Comparison of ENCODE assay signal across 8 mouse cellular contexts in genomic region chr13:81691606-81692005, GRCm38 (mm10). TPM values are rescaled to one million over a fixed set of nuclear protein-coding genes. Genes with fewer than 3 reads are reported as not detected.
DNase-seq lines count a peak whose midpoint lies in the region; ATAC-seq lines count a peak whose summit lies in the region.

No protein-coding gene starts in this region.

- peak; percentile 71 for ATAC-seq in heart, embryonic 11.5 days (replicated peaks; ENCODE audit: insufficient number of reproducible peaks, low FRiP score, low TSS enrichment)
- ATAC-seq in stomach, embryonic 16.5 days (ENCODE audit: insufficient read depth, low FRiP score) = peak; percentile 25; the same call in 1 of the 2 replicates

- no peak overlapping the region for H3K9ac ChIP-seq in heart, embryonic 11.5 days (ENCODE audit: low read depth, low read length)
- no peak overlapping the region for H3K9ac ChIP-seq in stomach, embryonic 16.5 days (ENCODE audit: low read length)

- intact Hi-C loops in left cerebral cortex, postnatal 36 days (cut with DNase I) = no loop called here
- intact Hi-C loops in left cerebral cortex, postnatal 10 days (cut with DNase I) = no loop called here
- intact Hi-C loops in left cerebral cortex, postnatal 4 days (cut with DNase I) = no loop called here

- peak overlapping the region; percentile 55 for H3K27ac ChIP-seq in heart, embryonic 11.5 days (ENCODE audit: low read depth, low read length)
- H3K27ac ChIP-seq in stomach, embryonic 16.5 days (ENCODE audit: low read length) = no peak overlapping the region

- no peak overlapping the region for H3K4me2 ChIP-seq in heart, embryonic 11.5 days
- H3K4me2 ChIP-seq in stomach, embryonic 16.5 days (ENCODE audit: low read depth, low read length) = no peak overlapping the region

- DNase-seq in left cerebral cortex, postnatal 36 days (ENCODE audit: low spot score in 2 of 2) = peak; percentile 21 to 25
- no peak for DNase-seq in left cerebral cortex, postnatal 10 days (ENCODE audit: extremely low spot score in 1 of 2, low spot score in 2 of 2)
- DNase-seq in R1 (ENCODE audit: low read depth, low spot score) = peak; percentile 85
- peak; percentile 7 to 12 for DNase-seq in layer of hippocampus, postnatal 36 days
- DNase-seq in lung, adult 18-20 months = no peak
- no peak for DNase-seq in left cerebral cortex, postnatal 4 days

- no peak overlapping the region for H3K4me3 ChIP-seq in heart, embryonic 11.5 days (ENCODE audit: low read depth, low read length)
- no peak overlapping the region for H3K4me3 ChIP-seq in stomach, embryonic 16.5 days (replicated peaks; ENCODE audit: low read length)

- WGBS in heart, embryonic 11.5 days (ENCODE audit: insufficient replicate concordance) = 42% methylated on average over 9 of the region's 9 CpGs
- 59% methylated on average over 9 of the region's 9 CpGs for whole genome bisulfite sequencing in stomach, embryonic 16.5 days

- peaks cover 9% of the 10 kb centered on the region; the same call in 1 of the 2 replicates for H3K4me1 ChIP-seq in heart, embryonic 11.5 days (ENCODE audit: control insufficient read depth, insufficient read depth, low read length)
- H3K4me1 ChIP-seq in stomach, embryonic 16.5 days (ENCODE audit: control insufficient read depth, insufficient read depth, low read length) = no peaks in the 10 kb centered on the region

- 0 out of 2 replicates have a peak, but pooled peaks cover 3% of the 10 kb centered on the region for H3K36me3 ChIP-seq in heart, embryonic 11.5 days (ENCODE audit: control insufficient read depth, insufficient read depth, low read length)
- H3K36me3 ChIP-seq in stomach, embryonic 16.5 days (ENCODE audit: control insufficient read depth, insufficient read depth, low read length) = no peaks in the 10 kb centered on the region

- no peaks in the 10 kb centered on the region for H3K27me3 ChIP-seq in heart, embryonic 11.5 days (ENCODE audit: control insufficient read depth, insufficient read depth, low read length)
- no peaks in the 10 kb centered on the region for H3K27me3 ChIP-seq in stomach, embryonic 16.5 days (ENCODE audit: control insufficient read depth, insufficient read depth, low read length)

- no peaks in the 10 kb centered on the region for H3K9me3 ChIP-seq in heart, embryonic 11.5 days (replicated peaks; ENCODE audit: control insufficient read depth, low read length)
- no peaks in the 10 kb centered on the region for H3K9me3 ChIP-seq in stomach, embryonic 16.5 days (replicated peaks; ENCODE audit: control insufficient read depth, low read length)

RNA-seq across cellular contexts. Expression of gene Polr3g, which starts 19.2 kb away (rescaled TPM):
- total RNA-seq in left cerebral cortex, postnatal 36 days (2021) = 1 to 10 TPM; 2.7 to 4.2 TPM
- total RNA-seq in left cerebral cortex, postnatal 10 days (2021) = 1 to 10 TPM; 4.3 to 4.4 TPM
- 22.5 and 26.2 TPM in 2 replicates for polyA plus RNA-seq in heart, embryonic 11.5 days (2014; fragmentation: Nextera tagmentation; extraction: Ambion mirVana)
- 1 to 10 TPM; 3.7 to 6.5 TPM for total RNA-seq in layer of hippocampus, postnatal 36 days (2021)
- polyA plus RNA-seq in stomach, embryonic 16.5 days (2015; fragmentation: Nextera tagmentation; extraction: Ambion mirVana) = 20.8 and 25.5 TPM in 2 replicates
- 1 to 10 TPM; 4.0 to 4.8 TPM for total RNA-seq in left cerebral cortex, postnatal 4 days (2021)

RNA-seq across cellular contexts. Expression of gene Mblac2, which starts 19.5 kb away (rescaled TPM):
- 10 to 100 TPM; 16.5 to 19.3 TPM for total RNA-seq in left cerebral cortex, postnatal 36 days (2021)
- total RNA-seq in left cerebral cortex, postnatal 10 days (2021) = 10 to 100 TPM; 33.1 to 35.4 TPM
- 6.1 and 6.6 TPM in 2 replicates for polyA plus RNA-seq in heart, embryonic 11.5 days (2014; fragmentation: Nextera tagmentation; extraction: Ambion mirVana)
- 10 to 100 TPM; 20.2 to 23.1 TPM for total RNA-seq in layer of hippocampus, postnatal 36 days (2021)
- 7.5 and 9.9 TPM in 2 replicates for polyA plus RNA-seq in stomach, embryonic 16.5 days (2015; fragmentation: Nextera tagmentation; extraction: Ambion mirVana)
- 10 to 100 TPM; 34.1 to 39.5 TPM for total RNA-seq in left cerebral cortex, postnatal 4 days (2021)

RNA-seq across cellular contexts. Expression of gene Lysmd3, which starts 34.1 kb away (rescaled TPM):
- total RNA-seq in left cerebral cortex, postnatal 36 days (2021) = 10 to 100 TPM; 11.4 to 17.9 TPM
- total RNA-seq in left cerebral cortex, postnatal 10 days (2021) = 10 to 100 TPM; 11.6 to 12.2 TPM
- polyA plus RNA-seq in heart, embryonic 11.5 days (2014; fragmentation: Nextera tagmentation; extraction: Ambion mirVana) = 24.6 and 27.3 TPM in 2 replicates
- 10 to 100 TPM; 10.2 to 14.6 TPM for total RNA-seq in layer of hippocampus, postnatal 36 days (2021)
- polyA plus RNA-seq in stomach, embryonic 16.5 days (2015; fragmentation: Nextera tagmentation; extraction: Ambion mirVana) = 27.8 and 30.2 TPM in 2 replicates
- total RNA-seq in left cerebral cortex, postnatal 4 days (2021) = 10 to 100 TPM; 16.5 to 21.5 TPM

RNA-seq across cellular contexts. Expression of gene Adgrv1, which starts 58.7 kb away (rescaled TPM):
- 1 to 10 TPM; 1.4 to 1.6 TPM for total RNA-seq in left cerebral cortex, postnatal 36 days (2021)
- 1 to 10 TPM; 3.6 to 4.2 TPM for total RNA-seq in left cerebral cortex, postnatal 10 days (2021)
- polyA plus RNA-seq in heart, embryonic 11.5 days (2014; fragmentation: Nextera tagmentation; extraction: Ambion mirVana) = 1.1 and 1.8 TPM in 2 replicates
- 1 to 10 TPM; 2.9 to 3.2 TPM for total RNA-seq in layer of hippocampus, postnatal 36 days (2021)
- 1.1 and 1.3 TPM in 2 replicates for polyA plus RNA-seq in stomach, embryonic 16.5 days (2015; fragmentation: Nextera tagmentation; extraction: Ambion mirVana)
- 1 to 10 TPM; 8.8 to 9.2 TPM for total RNA-seq in left cerebral cortex, postnatal 4 days (2021)

Comparison
In these comparisons a context has a peak if more than half of its experiments do, and no peak if none do; other contexts are left out.
1. DNase-seq: peak in left cerebral cortex, postnatal 36 days (2 of 2), R1 (single experiment) and layer of hippocampus, postnatal 36 days (2 of 2); none in left cerebral cortex, postnatal 10 days (0 of 2), lung, adult 18-20 months (0 of 2) and left cerebral cortex, postnatal 4 days (single experiment).